Comparison of ENCODE assay signal across 10 mouse cellular contexts in genomic region chr3:102763713-102764400, GRCm38 (mm10). TPM values are rescaled to one million over a fixed set of nuclear protein-coding genes. Genes with fewer than 3 reads are reported as not detected.
DNase-seq lines count a peak whose midpoint lies in the region; ATAC-seq lines count a peak whose summit lies in the region.
"Had no signal": no experiment of that assay in that cellular context is flagged by ENCODE, and none has a peak within 500 bp of the region (broad histone marks: within the 10 kb centered on the region; RNA-seq: fewer than 3 reads in every experiment).

No protein-coding gene starts in this region.

- 38% methylated on average over 10 of the region's 10 CpGs for WGBS in hindbrain, embryonic 10.5 days

- peak; percentile 68 for ATAC-seq in frontal cortex, adult (ENCODE audit: low TSS enrichment)
- no peak for ATAC-seq in erythroblast, adult 5-6 weeks (replicated peaks; ENCODE audit: low FRiP score, poor library complexity, severe bottlenecking)

- no peaks in the 10 kb centered on the region for H3K9me3 ChIP-seq in hindbrain, embryonic 10.5 days
- H3K9me3 ChIP-seq: midbrain, embryonic 12.5 days had no signal

- peak overlapping the region; percentile 71 for H3K27ac ChIP-seq in hindbrain, embryonic 10.5 days
- H3K27ac ChIP-seq: midbrain, embryonic 12.5 days had no signal

- H3K4me3 ChIP-seq in hindbrain, embryonic 10.5 days = no peak overlapping the region
- H3K4me3 ChIP-seq: midbrain, embryonic 12.5 days had no signal

- H3K36me3 ChIP-seq in hindbrain, embryonic 10.5 days = peaks cover 50% of the 10 kb centered on the region

- no peak for DNase-seq in frontal cortex, postnatal 10 days (ENCODE audit: low spot score in 2 of 2)
- peak; percentile 84 for DNase-seq in brain, adult 2 months (ENCODE audit: low read depth, low spot score)
- peak; percentile 15 for DNase-seq in gastrocnemius, adult 18-20 months (ENCODE audit: low spot score)
- DNase-seq in hindbrain, embryonic 10.5 days (ENCODE audit: low spot score) = no peak
- DNase-seq in thymus, postnatal 10 days (ENCODE audit: low spot score in 2 of 2) = no peak
- DNase-seq in frontal cortex, postnatal 14 days (ENCODE audit: low spot score in 2 of 2) = no peak

- no peaks in the 10 kb centered on the region for H3K27me3 ChIP-seq in hindbrain, embryonic 10.5 days (ENCODE audit: insufficient read depth, poor library complexity, severe bottlenecking)
- H3K27me3 ChIP-seq: midbrain, embryonic 12.5 days had no signal

- peaks cover 24% of the 10 kb centered on the region for H3K4me1 ChIP-seq in hindbrain, embryonic 10.5 days (replicated peaks)

RNA-seq across cellular contexts. Expression of gene Tshb, which starts 18.7 kb away (rescaled TPM):
- total RNA-seq in gastrocnemius, adult 18-20 months (2021) = not detected
- polyA plus RNA-seq in hindbrain, embryonic 10.5 days (2016; fragmentation: Nextera tagmentation; extraction: Ambion mirVana) = 0.11 TPM in 1 of 2 replicates, not detected in the other
- total RNA-seq in erythroblast, adult 5-6 weeks (2015; ENCODE audit: low replicate concordance) = not detected in 2 replicates
- total RNA-seq in erythroblast, adult 5-6 weeks (2017; ENCODE audit: low replicate concordance) = not detected in 2 replicates
- total RNA-seq: gastrocnemius, postnatal 4 days had no signal
- polyA plus RNA-seq: midbrain, embryonic 12.5 days had no signal

RNA-seq across cellular contexts. Expression of gene Tspan2, which starts 29.5 kb away (rescaled TPM):
- 1 to 10 TPM; 5.0 to 6.4 TPM for total RNA-seq in gastrocnemius, adult 18-20 months (2021)
- polyA plus RNA-seq in hindbrain, embryonic 10.5 days (2016; fragmentation: Nextera tagmentation; extraction: Ambion mirVana) = 9.1 and 10.4 TPM in 2 replicates
- total RNA-seq in erythroblast, adult 5-6 weeks (2015; ENCODE audit: low replicate concordance) = 11.5 and 13.8 TPM in 2 replicates
- total RNA-seq in erythroblast, adult 5-6 weeks (2017; ENCODE audit: low replicate concordance) = 2.4 and 8.7 TPM in 2 replicates

Comparison
In these comparisons a context has a peak if more than half of its experiments do, and no peak if none do; other contexts are left out.
1. DNase-seq: peak in brain, adult 2 months (single experiment) and gastrocnemius, adult 18-20 months (single experiment); none in frontal cortex, postnatal 10 days (0 of 2), hindbrain, embryonic 10.5 days (single experiment), thymus, postnatal 10 days (0 of 2) and frontal cortex, postnatal 14 days (0 of 2).